Mouse (Mus musculus): ENCODE results near the gene Runx2. TPM values are rescaled to one million over a fixed set of nuclear protein-coding genes. Genes with fewer than 3 reads are reported as not detected.

The Runx2 gene
- polyA plus RNA-seq, 1 experiment from 2014 or later = 14.0 TPM

GRCm38 (mm10) chr17:44797331-44797730 lies 17.3 kb downstream of the Runx2 start:
- H3K27me3 ChIP-seq = no peaks in the 10 kb centered on the region
- DNase-seq (ENCODE audit: low read depth, low spot score) (no peak), ATAC-seq (no peak)
- in situ Hi-C loops (cut with MboI; ENCODE audit: low pct_unique_long_range_greater_than_20kb) = loop anchor here (25.0 kb wide), 1 partner anchor 465 kb away; no protein-coding TSS in a partner anchor
- ChIA-PET POLR2A (no interaction called here), CTCF (interaction anchor here (1.0 to 1.5 kb wide), 3 partner anchors 14 to 19 kb away, joined by 3 to 5 read pairs (median 3); no protein-coding TSS in a partner anchor)
- no peak for TF ChIP-seq CTCF (IDR thresholded peaks at IDR 0.05)

GRCm38 (mm10) chr17:44792218-44792917 lies 22.2 kb downstream of the Runx2 start:
- CTCF ChIA-PET = interaction anchor here (1.4 kb wide), 1 partner anchor 14 kb away, joined by 3 read pairs; no protein-coding TSS in a partner anchor
- H3K27me3 ChIP-seq = no peaks in the 10 kb centered on the region
- POLR2A ChIA-PET = no interaction called here
- no peak for TF ChIP-seq CTCF (IDR thresholded peaks at IDR 0.05)
- in situ Hi-C loops (cut with MboI; ENCODE audit: low pct_unique_long_range_greater_than_20kb) = loop anchor here (25.0 kb wide), 1 partner anchor 470 kb away; no protein-coding TSS in a partner anchor
- DNase-seq (ENCODE audit: low read depth, low spot score) (no peak), ATAC-seq (no peak)

GRCm38 (mm10) chr17:44788982-44789747 lies 25.4 kb downstream of the Runx2 start:
- POLR2A ChIA-PET = interaction anchor here (0.5 kb wide), 1 partner anchor 119 kb away, joined by 3 read pairs; no protein-coding TSS in a partner anchor
- no peak for DNase-seq (ENCODE audit: low read depth, low spot score)
- TF ChIP-seq CTCF (IDR thresholded peaks at IDR 0.05) = peak; percentile 50
- no peak for ATAC-seq
- CTCF ChIA-PET = interaction anchor here (1.1 to 2.4 kb wide), 3 partner anchors 10 to 34 kb away, joined by 3 to 17 read pairs (median 4); no protein-coding TSS in a partner anchor
- in situ Hi-C loops (cut with MboI; ENCODE audit: low pct_unique_long_range_greater_than_20kb) = loop anchor here (25.0 kb wide), 1 partner anchor 473 kb away; no protein-coding TSS in a partner anchor
- H3K27me3 ChIP-seq = no peaks in the 10 kb centered on the region

- POLR2A ChIA-PET = no interaction called here
- CTCF ChIA-PET = no interaction called here
- no peak for DNase-seq (ENCODE audit: low read depth, low spot score)
- in situ Hi-C loops (cut with MboI; ENCODE audit: low pct_unique_long_range_greater_than_20kb) = loop anchor here (25.0 kb wide), 1 partner anchor 479 kb away; no protein-coding TSS in a partner anchor
- no peak for TF ChIP-seq CTCF (IDR thresholded peaks at IDR 0.05)
- no peaks in the 10 kb centered on the region for H3K27me3 ChIP-seq
- no peak for ATAC-seq
Measured at GRCm38 (mm10) chr17:44783143-44783542, 31.5 kb downstream of the Runx2 start.

- ChIA-PET POLR2A (no interaction called here), CTCF (interaction anchor here (0.7 kb wide), 1 partner anchor 455 kb away, joined by 3 read pairs; no protein-coding TSS in a partner anchor)
- no peaks in the 10 kb centered on the region for H3K27me3 ChIP-seq
- DNase-seq (ENCODE audit: low read depth, low spot score) (no peak), ATAC-seq (no peak)
- TF ChIP-seq CTCF (IDR thresholded peaks at IDR 0.05) = no peak
- in situ Hi-C loops (cut with MboI; ENCODE audit: low pct_unique_long_range_greater_than_20kb) = loop anchor here (25.0 kb wide), 1 partner anchor 480 kb away; no protein-coding TSS in a partner anchor
Measured at GRCm38 (mm10) chr17:44782366-44782765, 32.2 kb downstream of the Runx2 start.

GRCm38 (mm10) chr17:44780353-44780752 lies 34.2 kb downstream of the Runx2 start:
- no peak for ATAC-seq
- DNase-seq (ENCODE audit: low read depth, low spot score) = no peak
- in situ Hi-C loops (cut with MboI; ENCODE audit: low pct_unique_long_range_greater_than_20kb) = loop anchor here (25.0 kb wide), 1 partner anchor 482 kb away; no protein-coding TSS in a partner anchor
- ChIA-PET POLR2A (no interaction called here), CTCF (interaction anchor here (3.4 kb wide), 1 partner anchor 8 kb away, joined by 17 read pairs; no protein-coding TSS in a partner anchor)
- no peak for TF ChIP-seq CTCF (IDR thresholded peaks at IDR 0.05)
- no peaks in the 10 kb centered on the region for H3K27me3 ChIP-seq

- no peak for TF ChIP-seq CTCF (IDR thresholded peaks at IDR 0.05)
- POLR2A ChIA-PET = no interaction called here
- ATAC-seq (no peak), DNase-seq (ENCODE audit: low read depth, low spot score) (no peak)
- in situ Hi-C loops (cut with MboI; ENCODE audit: low pct_unique_long_range_greater_than_20kb) = loop anchor here (25.0 kb wide), 1 partner anchor 484 kb away; no protein-coding TSS in a partner anchor
- H3K27me3 ChIP-seq = no peaks in the 10 kb centered on the region
- CTCF ChIA-PET = interaction anchor here (0.8 to 3.4 kb wide), 6 partner anchors 10 to 67 kb away, joined by 3 to 17 read pairs (median 3); no protein-coding TSS in a partner anchor
Measured at GRCm38 (mm10) chr17:44778141-44778540, 36.5 kb downstream of the Runx2 start.

GRCm38 (mm10) chr17:44777337-44777804 lies 37.2 kb downstream of the Runx2 start:
- ChIA-PET POLR2A (interaction anchor here (0.6 to 1.1 kb wide), 2 partner anchors 242 to 557 kb away, joined by 3 to 6 read pairs; no protein-coding TSS in a partner anchor), CTCF (interaction anchor here (0.8 to 3.4 kb wide), 5 partner anchors 11 to 498 kb away, joined by 3 to 17 read pairs (median 3); no protein-coding TSS in a partner anchor)
- no peak for TF ChIP-seq CTCF (IDR thresholded peaks at IDR 0.05)
- ATAC-seq (peak; percentile 84), DNase-seq (ENCODE audit: low read depth, low spot score) (no peak)
- in situ Hi-C loops (cut with MboI; ENCODE audit: low pct_unique_long_range_greater_than_20kb) = loop anchor here (25.0 kb wide), 1 partner anchor 485 kb away; no protein-coding TSS in a partner anchor
- H3K27me3 ChIP-seq = no peaks in the 10 kb centered on the region

- ChIA-PET POLR2A (interaction anchor here (1.1 kb wide), 1 partner anchor 242 kb away, joined by 3 read pairs; no protein-coding TSS in a partner anchor), CTCF (interaction anchor here (1.1 to 1.3 kb wide), 2 partner anchors 19 to 498 kb away, joined by 3 to 4 read pairs; no protein-coding TSS in a partner anchor)
- DNase-seq (ENCODE audit: low read depth, low spot score) = peak; percentile 42
- in situ Hi-C loops (cut with MboI; ENCODE audit: low pct_unique_long_range_greater_than_20kb) = loop anchor here (25.0 kb wide), 1 partner anchor 485 kb away; no protein-coding TSS in a partner anchor
- no peaks in the 10 kb centered on the region for H3K27me3 ChIP-seq
- TF ChIP-seq CTCF (IDR thresholded peaks at IDR 0.05) = peak; percentile 52
- ATAC-seq = peak; percentile 79
Measured at GRCm38 (mm10) chr17:44776738-44777270, 37.8 kb downstream of the Runx2 start, which contains the start of gene Supt3. TSS of gene Supt3 (plus strand) at chr17:44777152.

Measured in Patski (cell line).